Mouse (Mus musculus): ENCODE measurements around the gene Tnpo1.

GRCm38 (mm10) chr13:98917851-98918250 lies 8.3 kb downstream of the Tnpo1 start:
- no peak for TF ChIP-seq POLR2A (IDR thresholded peaks at IDR 0.05; ENCODE audit: insufficient read length, low read depth)
- no peak for TF ChIP-seq USF1 (IDR thresholded peaks at IDR 0.05; ENCODE audit: low read depth)
- no peak for TF ChIP-seq E2F4 (IDR thresholded peaks at IDR 0.05; ENCODE audit: insufficient read depth)
- TF ChIP-seq MYOD1 (IDR thresholded peaks at IDR 0.05; ENCODE audit: control insufficient read depth in 1 of 3, insufficient read length in 2 of 3, low read depth in 2 of 3): no peak
- TF ChIP-seq TCF3 (IDR thresholded peaks at IDR 0.05; ENCODE audit: insufficient read length, low read depth): no peak
- TF ChIP-seq MAX (IDR thresholded peaks at IDR 0.05; ENCODE audit: low read depth): no peak
- TF ChIP-seq SRF (IDR thresholded peaks at IDR 0.05; ENCODE audit: control insufficient read depth, insufficient read length, low read depth): no peak
- no peak for TF ChIP-seq MYOG (IDR thresholded peaks at IDR 0.05; ENCODE audit: control insufficient read depth in 1 of 3, insufficient read depth in 1 of 3, insufficient read length in 2 of 3, low read depth in 2 of 3)
- no peak for TF ChIP-seq POLR2AphosphoS2 (IDR thresholded peaks at IDR 0.05; ENCODE audit: insufficient read length, low read depth)
- TF ChIP-seq TCF12 (IDR thresholded peaks at IDR 0.05; ENCODE audit: insufficient read depth, poor library complexity, severe bottlenecking): no peak

All from myocyte (in vitro differentiated cells).